Mouse (Mus musculus) CH12.LX (cell line): ENCODE results near the gene Stox2.

Experiments
- CTCF ChIP-seq, 2 experiments: IDR thresholded peaks in 1 of 2; conservative IDR thresholded peaks in 1 of 2; 2 replicates each; pipeline ENCODE4 v1.5.1; 2011 to 2012; ENCODE audit warnings: low read depth in 2 of 2, low read length in 2 of 2, improper control_type of control experiment in 1 of 2, inconsistent platforms in 1 of 2, mild to moderate bottlenecking in 1 of 2, moderate library complexity in 1 of 2
- IRF4 ChIP-seq: IDR thresholded peaks from 2 replicates; pipeline ENCODE4 v1.6.1; 2014; ENCODE audit warnings: low read depth, mild to moderate bottlenecking, inconsistent platforms, low read length, improper control_type of control experiment
- MEF2A ChIP-seq: IDR thresholded peaks from 2 replicates; pipeline ENCODE4 v1.6.1; 2014; ENCODE audit warnings: low read depth, mild to moderate bottlenecking, inconsistent platforms, low read length, improper control_type of control experiment, borderline replicate concordance
- NELFE ChIP-seq: IDR thresholded peaks from 2 replicates; pipeline ENCODE4 v1.6.1; 2011; ENCODE audit warnings: low read depth, low read length, improper control_type of control experiment
- POLR2A ChIP-seq: IDR thresholded peaks from 2 replicates; pipeline ENCODE4 v1.6.1; 2011; ENCODE audit warnings: low read depth, mild to moderate bottlenecking, improper control_type of control experiment, low read length
- TCF12 ChIP-seq: IDR thresholded peaks from 2 replicates; pipeline ENCODE4 v1.6.1; 2014; ENCODE audit warnings: low read depth, mild to moderate bottlenecking, inconsistent platforms, low read length, improper control_type of control experiment

GRCm38 (mm10) chr8:47345772-47346103 lies 100.4 kb downstream of the Stox2 start:
- no peak for TF ChIP-seq CTCF (conservative IDR thresholded peaks at IDR 0.05 in 1 of 2, IDR thresholded peaks at IDR 0.05 in 1 of 2; ENCODE audit: low read depth in 2 of 2, low read length in 2 of 2)
- TF ChIP-seq POLR2A, result no peak
- no peak for TF ChIP-seq NELFE
- no peak for TF ChIP-seq IRF4
- no peak for TF ChIP-seq TCF12
- no peak for TF ChIP-seq MEF2A
